Mouse (Mus musculus) R1 (cell line): ENCODE results near the gene S100pbp.

ENCODE experiments used
- DNase-seq: peaks from one replicate; pipeline ENCODE4 v3.0.0-alpha.2; 2018; ENCODE audit warnings: low read depth, low spot score

Gene S100pbp

DNA sequence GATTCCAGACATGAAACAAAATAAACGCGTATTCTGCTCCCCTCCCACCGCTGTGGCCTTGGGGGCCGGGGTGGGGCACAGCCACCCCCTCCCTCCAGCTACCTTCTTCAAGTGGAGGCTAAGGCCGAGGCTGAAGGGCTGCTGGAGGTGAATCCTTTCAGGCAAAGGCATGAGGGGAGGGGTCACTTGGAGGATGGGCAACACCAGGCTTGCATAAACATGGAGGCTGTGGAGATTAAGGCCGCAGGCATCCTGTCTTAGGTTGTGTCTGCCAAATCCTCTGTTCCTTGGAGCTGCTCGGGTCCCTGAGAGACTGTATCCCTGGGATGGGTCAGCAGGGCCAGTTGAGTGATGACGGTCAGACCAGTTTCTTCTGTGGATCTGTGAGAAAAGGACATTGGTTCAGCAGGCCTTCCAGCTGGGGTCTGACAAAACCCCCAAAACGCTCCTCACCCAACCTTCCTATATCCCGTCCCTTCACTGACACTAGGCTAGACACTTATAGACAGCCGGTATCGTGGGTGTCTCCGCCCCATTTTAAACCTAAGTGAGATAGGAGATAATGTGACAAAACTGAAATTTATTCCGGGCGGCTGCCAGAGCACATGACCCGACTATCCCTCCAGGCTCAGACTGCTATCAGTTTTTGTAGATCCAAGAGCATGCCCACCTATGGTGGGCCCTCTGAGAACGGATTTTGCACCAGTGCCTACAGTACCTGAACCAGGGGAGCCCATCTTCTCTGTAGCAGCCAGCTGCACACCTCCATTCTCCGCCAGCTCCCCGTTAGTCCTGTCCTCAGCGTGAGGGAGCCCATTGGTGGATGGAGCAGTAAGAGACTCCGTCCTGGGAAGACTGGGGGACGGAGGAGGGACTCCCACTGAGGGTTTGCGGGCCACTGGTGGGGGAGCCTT is 31.8 kb upstream of the S100pbp start:
- peak; percentile 69 for DNase-seq

DNA sequence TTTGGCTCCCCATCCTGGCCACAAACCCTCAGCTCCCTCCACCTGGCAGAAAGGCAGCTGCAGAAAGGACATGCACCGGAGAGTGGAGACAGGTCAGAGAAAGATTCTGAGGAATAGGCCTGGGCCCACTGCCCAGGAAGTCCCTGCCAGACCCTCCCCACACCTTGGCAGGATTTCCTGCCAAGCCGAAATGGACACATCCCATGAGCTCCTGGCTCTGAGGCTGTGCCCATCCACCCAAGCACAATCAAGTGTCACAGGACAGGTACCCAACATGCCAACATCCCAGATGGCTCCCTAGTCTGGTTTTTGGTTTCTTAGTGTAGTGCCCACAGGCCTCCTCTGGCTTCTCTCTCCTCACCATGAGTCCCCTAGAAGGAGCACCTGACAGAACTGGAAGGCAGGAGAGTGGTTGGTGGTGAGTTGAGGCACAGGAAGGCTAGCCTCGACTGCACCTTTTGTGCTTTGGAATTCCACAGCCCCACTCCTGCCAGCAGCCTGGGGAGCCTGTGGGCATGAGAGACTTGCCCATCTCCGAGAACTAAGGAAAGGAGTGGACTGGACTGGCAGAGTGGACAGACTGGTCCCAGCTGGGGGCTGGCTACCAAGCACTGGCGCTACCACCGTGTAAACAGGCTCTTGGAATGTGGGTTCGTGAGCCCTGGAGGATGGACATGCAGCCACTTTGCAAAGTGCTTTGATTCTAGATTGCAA is 31.0 kb upstream of the S100pbp start:
- no peak for DNase-seq

DNA sequence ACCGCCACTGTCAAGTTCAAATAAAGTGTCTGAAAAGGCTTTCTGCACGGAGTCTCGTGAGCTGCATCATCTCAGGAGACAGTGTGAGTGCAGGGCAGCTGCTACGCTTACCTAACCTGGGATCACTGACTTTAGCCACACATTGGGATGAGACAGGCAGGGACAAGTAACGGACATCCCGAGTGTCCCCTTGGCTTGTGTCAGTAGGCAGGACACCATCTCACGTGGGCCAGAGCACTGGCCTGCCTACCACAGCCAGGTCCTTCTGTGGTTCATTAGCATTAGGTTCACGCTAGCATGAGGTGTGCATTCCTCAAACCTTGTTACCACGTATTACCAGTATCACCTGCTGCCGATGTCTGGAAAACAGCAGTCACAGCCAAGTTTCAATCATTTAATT is 29.7 kb upstream of the S100pbp start:
- no peak for DNase-seq

GRCm38 (mm10) chr4:129218569-129219175 is 29.1 kb upstream of the S100pbp start:
- DNase-seq, result peak; percentile 25

- DNase-seq, result peak; percentile 31
Observed at GRCm38 (mm10) chr4:129212486-129212885, 23.0 kb upstream of the S100pbp start.

GRCm38 (mm10) chr4:129211461-129211860 is 21.9 kb upstream of the S100pbp start:
- DNase-seq, result no peak

DNA sequence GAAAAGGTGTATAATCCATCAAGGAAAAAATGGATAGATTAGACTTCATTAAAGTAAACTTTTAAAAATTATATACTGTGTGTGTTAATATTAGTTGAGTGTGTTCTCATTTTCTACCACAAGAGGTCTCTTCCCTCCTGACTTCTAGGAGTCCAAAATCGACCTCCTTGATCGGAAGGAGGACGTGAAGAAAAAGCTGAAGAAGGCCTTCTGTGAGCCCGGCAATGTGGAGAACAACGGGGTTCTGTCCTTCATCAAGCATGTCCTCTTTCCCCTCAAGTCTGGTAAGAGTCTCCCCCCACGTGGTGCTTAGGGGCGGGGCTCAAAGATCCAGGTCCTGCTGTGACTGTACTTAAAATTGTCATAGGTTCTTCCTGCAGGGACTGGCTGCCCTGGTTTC is 20.0 kb upstream of the S100pbp start:
- DNase-seq, result peak; percentile 72

GRCm38 (mm10) chr4:129206792-129207191 is 17.3 kb upstream of the S100pbp start:
- no peak for DNase-seq

DNA sequence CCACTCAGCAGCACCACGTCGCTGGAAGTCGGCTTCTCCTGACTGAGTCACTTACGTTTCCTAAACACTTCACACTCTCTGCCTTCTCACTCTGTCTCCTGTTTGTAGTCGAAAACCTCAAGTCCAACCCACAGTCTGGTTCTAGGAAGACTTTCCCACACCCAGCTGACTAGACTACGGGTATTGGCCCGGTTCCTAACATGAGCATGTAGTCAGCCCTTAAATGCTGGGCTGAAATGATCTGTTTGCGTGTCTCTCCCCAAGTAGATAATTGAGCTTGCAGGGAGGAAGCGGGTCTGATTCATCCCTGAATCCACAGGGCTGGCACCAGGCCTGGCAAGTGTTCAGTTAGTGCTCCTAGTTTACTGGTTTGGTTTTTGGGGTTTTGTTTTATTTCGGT is 15.1 kb upstream of the S100pbp start:
- DNase-seq, result no peak

DNA sequence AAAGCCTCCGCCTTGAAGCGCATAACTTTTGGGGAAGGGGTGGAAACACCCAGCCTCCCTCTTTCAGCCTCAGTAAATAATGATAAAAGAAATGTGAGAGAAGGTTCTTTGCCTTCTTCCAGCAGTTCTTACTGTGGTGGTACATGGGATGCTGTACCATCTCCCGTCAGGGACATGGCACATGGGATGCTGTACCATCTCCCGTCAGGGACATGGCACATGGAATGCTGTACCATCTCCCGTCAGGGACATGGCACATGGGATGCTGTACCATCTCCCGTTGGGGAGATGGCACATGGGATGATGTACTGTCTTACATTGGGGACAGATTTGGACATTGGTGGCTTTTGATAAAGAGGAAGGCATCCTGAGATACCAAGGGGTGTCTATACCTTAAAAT is 8.0 kb upstream of the S100pbp start:
- no peak for DNase-seq

- peak; percentile 81 for DNase-seq
Observed at GRCm38 (mm10) chr4:129194280-129194679, 4.8 kb upstream of the S100pbp start.

DNA sequence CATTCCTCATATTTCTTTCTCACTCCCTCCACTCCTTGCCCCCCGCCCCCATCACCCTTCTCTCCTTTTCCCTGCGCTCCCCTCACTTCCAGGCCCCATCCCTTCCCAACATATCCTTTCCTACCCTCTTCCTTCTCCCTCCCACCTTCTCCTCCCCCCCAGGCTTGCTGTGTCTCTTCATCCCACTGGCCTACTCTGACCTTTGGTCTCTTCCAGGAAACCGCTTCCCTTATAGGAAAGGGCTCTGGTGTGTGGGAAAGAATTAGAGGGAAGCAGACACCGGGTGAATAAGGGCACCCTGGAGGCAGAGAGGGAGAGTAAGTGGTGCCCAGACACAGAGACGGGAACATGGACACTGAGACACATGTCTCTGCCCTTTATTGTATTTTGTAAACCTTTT is 2.2 kb upstream of the S100pbp start:
- no peak for DNase-seq

DNA sequence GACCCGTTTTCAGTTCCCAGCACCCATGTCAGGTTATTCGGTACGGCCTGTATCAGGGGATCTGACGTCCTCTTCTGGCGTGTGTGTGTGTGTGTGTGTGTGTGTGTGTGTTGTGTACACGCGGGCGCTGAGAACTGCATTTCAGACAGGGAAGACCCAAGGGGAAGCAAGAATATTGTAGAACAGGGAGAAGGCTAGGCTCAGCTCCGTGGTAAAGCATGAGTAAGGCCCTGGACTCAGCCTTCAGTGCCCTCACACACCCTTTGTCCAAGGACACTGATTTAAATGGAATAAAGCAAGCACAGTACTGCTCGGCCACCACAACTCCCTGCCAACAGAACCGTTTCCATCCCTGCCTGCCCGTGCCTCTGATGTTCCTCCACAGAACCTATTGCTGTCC is 1.0 kb upstream of the S100pbp start:
- DNase-seq, result no peak

- DNase-seq, result peak; percentile 71
Observed at GRCm38 (mm10) chr4:129188803-129189541, 555 bp downstream of the S100pbp start.

GRCm38 (mm10) chr4:129188041-129188659 is 1.4 kb downstream of the S100pbp start:
- no peak for DNase-seq

DNA sequence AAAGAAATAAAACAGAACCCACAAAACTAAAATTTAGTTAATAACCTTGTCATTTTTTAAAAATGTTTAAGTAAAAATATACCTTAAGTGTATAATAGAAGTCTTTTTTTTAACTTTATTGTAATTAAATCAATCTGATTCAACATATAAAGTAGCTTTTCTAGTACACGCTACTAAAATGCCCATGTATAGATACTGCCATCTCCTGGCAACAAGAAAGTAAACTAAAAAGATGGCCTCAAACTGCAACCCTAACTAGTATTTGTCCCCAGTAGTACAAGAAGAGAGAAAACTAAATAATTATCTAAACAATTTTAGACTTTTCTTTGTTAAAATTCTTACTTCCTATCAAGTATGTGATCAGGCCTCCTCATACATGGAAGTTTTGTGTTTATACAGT is 10.0 kb downstream of the S100pbp start:
- no peak for DNase-seq

- peak; percentile 64 for DNase-seq
Observed at GRCm38 (mm10) chr4:129172529-129172928, 17.0 kb downstream of the S100pbp start.

DNA sequence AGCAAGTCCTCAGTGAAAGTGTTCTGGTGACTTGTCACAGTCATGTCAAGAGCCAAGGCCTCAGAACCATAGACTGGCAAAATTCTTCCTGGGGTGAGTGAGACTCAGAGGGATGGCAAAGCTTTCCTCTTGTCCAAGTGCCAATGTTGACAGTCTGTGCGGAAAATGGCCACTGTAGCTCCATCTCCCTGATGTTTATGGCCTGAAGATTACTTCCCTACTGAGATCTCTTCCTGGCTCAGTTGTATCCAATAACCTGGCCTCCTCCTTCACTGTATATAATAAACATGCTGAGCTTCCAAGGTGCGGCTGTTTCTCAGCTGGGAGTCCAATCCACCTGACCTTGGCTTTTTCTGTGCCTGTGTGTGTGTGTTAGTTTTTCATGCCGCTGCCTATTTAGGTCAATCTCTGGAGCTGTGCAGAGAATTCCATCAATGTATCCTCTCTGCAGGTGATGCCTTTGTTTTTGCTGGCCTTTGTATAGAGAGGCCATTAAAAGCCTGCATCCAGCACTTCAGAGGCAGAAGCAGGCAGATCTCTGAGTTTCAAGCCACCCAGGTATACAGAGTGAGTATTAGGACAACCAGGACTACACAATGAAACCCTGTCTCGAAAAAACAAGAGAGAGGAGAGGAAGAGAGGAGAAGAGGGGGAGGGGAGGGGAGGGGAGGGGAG is 27.8 kb downstream of the S100pbp start:
- peak; percentile 99 for DNase-seq

DNA sequence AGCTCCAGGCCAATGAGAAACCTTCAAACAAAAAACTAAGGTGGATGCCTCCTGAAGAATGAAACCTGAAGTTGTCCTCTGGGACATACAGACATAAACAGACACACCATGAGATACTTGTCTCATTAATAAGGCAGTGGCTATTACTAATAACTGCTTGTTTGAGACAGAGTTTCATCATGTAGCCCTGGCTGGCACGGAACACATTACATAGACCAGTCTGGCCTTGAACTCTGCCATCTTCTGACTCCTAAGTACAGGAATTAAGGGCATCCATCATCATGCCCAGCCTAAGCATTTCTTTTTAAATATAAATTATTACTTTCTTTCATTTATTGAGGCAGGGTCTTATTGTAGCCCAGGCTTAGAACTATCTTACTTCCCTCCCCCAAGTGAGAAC is 28.5 kb downstream of the S100pbp start:
- no peak for DNase-seq

- DNase-seq, result no peak
Observed at GRCm38 (mm10) chr4:129158549-129158948, 31.0 kb downstream of the S100pbp start.

GRCm38 (mm10) chr4:129157541-129157940 is 32.0 kb downstream of the S100pbp start:
- DNase-seq, result no peak
